Mouse (Mus musculus) telencephalon, adult 2 months (tissue): Measurements from ENCODE around the gene Atf7.
"Not testable (repeated sequence)": the region's sequence is repeated elsewhere in the genome, so short reads cannot be mapped to it uniquely, and the experiment has no call there.

ENCODE experiments used
- DNase-seq: peaks from one replicate; pipeline ENCODE4 v3.0.0-alpha.2; 2011; ENCODE audit warnings: low read depth, low spot score

Atf7 gene

GRCm38 (mm10) chr15:102620765-102621164, 4.5 kb downstream of the Atf7 start:
- no peak for DNase-seq

DNA sequence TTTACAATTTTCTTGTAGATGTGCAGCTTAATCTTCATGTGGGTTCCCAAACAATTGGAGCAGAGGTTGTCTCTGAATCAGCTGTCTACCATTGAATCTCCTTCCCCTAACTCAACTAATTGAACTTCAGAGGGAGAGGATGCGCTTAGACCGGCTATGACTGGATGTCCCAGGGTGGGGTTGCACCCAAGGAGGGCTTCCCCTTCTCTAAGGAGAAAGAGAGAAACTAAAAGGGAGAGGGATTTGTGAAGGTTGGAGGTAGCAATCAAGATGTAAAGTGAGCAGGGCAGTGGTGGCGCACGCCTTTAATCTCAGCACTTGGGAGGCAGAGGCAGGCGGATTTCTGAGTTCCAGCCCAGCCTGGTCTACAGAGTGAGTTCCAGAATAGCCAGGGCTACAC, 5.8 kb downstream of the Atf7 start:
- no peak for DNase-seq

DNA sequence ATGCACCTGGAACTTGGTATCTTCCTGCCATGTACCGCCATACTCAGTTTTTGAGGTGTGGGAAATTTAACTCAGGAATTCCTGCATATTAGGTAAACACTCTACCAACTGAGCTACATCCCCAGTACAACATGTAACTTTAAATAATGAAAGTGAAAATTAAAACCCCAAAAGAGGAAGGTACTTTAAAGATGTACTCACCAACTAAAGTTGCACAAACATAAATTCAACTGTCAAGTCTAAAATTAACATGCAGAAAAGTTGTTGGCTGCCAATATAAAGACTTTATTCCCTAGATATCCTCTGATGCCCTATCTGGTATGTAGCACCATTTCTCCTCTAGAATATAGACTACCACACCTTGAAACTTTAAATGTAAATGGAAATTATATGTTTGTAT, 7.6 kb downstream of the Atf7 start:
- no peak for DNase-seq

GRCm38 (mm10) chr15:102616174-102616573, 9.1 kb downstream of the Atf7 start:
- DNase-seq, result no peak

- no peak for DNase-seq
Observed at GRCm38 (mm10) chr15:102614224-102614623, 11.0 kb downstream of the Atf7 start.

GRCm38 (mm10) chr15:102612966-102613365, 12.3 kb downstream of the Atf7 start:
- no peak for DNase-seq

DNA sequence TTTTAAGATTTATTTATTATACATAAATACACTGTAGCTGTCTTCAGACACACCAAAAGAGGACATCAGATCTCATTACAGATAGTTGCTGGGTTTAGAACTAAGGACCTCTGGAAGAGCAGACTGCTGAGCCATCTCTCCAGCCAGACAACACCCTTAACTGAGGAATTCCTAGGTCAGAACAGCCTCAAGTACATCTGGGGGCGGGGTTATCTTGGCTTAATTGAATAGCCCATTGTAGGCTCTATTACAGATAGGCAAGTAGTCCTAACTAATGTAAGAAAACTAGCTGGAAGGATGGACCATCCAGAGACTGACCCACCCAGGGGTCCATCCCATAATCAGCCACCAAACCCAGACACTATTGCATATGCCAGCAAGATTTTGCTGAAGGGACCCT, 16.7 kb downstream of the Atf7 start:
- not testable (repeated sequence) for DNase-seq

DNA sequence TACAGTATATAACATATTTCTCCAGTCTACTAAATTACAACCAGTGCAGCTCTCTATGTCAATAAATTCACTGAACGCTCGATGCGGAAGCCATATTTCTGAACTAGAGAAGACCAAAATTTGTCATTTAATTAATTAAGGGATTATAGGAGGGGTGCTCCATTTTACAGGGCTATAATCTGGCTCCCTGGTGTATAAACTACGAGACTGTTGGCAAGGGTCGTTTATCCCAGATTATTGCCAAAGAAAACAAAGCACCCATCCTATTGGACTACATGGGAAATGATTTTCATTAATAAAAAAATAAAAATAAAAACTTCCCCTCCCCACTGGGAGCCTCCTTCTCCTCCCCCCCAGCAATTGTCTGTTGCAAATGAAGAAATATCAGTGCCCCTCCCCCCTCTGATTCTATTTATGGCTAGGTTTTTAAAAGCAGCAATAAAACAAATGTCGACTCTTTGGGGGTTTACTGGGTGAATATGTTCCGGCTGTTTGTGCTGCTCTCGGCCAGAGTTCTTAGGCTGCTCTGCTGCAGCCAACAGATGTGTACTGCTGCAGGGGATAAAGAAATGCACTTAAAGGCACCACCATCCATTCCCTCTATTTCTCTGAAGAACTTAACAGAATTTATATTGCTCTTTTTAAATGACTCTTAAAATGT, 31.1 kb downstream of the Atf7 start:
- DNase-seq, result no peak

- DNase-seq, result no peak
Observed at GRCm38 (mm10) chr15:102592674-102593073, 32.6 kb downstream of the Atf7 start.

DNA sequence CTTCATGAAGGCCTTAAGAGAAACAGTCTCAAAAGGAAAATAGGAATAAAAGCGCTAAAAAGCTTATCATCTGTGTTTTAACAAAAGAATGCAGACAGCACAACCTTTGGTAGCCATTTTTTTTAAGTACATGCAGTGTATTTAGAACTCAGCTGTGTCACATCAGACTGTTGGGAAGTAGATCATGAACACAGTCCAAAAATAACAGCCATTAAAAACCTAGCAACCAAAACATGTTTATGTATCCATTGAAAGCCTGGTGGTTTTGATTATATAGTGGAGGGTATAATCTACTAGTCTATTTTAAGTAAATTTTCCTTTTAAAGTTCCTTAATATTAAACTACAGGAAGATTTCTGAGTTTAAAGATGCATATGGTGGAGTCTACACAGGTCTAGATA, 34.7 kb downstream of the Atf7 start:
- DNase-seq, result no peak

DNA sequence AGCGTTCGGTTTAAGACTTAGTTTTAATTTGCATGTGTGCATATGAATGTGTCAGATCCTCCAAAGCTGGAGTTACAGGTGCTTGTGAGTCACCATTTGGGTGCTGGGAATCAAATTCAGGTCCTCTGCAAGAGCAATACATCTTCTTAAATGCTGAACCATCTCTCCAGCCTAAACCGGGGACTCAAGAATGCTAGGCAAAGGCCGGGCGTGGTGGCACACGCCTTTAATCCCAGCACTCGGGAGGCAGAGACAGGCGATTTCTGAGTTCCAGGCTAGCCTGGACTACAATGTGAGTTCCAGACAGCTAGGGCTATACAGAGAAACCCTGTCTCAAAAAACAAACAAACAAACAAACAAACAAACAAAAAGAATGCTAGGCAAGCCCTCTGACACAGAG, 35.4 kb downstream of the Atf7 start:
- DNase-seq, result no peak

DNA sequence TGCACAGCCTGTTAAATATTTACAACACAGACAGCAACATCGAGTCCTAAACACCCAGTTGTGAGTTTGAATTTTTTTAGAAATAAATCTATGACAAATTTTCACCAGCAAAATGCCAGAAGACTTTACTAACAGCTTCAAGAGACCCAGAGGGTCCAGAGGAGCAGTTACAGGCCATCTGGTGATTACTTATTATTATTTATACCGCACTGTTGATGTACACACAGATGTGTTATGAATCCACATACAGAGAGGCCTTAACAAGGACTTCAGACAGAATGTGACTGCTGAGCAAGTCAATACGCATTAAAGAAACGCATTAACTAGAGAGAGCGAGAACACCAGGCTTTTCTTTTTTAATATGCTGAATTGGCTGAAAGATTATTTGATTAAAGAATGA, 39.8 kb downstream of the Atf7 start:
- DNase-seq, result no peak

- DNase-seq, result peak; percentile 77
Observed at GRCm38 (mm10) chr15:102583708-102584383, 41.4 kb downstream of the Atf7 start.

- DNase-seq, result no peak
Observed at GRCm38 (mm10) chr15:102581205-102581604, 44.1 kb downstream of the Atf7 start.

DNA sequence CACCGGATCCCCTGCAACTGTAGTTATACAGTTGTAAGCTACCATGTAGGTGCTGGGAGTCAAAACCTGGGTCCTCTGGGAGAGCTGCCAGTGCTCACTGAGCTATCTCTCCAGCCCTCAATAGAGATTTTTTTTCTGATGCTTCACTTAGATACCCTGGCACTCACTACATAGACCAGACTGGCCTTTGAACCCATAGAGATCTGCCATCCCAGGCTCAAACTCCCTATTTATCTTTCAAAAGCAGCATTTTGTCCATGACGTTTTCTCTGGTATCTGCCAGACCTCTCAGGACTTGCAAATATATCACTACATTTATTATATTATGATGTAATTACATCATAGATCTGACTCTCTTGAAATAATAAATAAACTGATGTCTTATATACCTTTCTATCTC, 46.9 kb downstream of the Atf7 start:
- DNase-seq, result no peak

DNA sequence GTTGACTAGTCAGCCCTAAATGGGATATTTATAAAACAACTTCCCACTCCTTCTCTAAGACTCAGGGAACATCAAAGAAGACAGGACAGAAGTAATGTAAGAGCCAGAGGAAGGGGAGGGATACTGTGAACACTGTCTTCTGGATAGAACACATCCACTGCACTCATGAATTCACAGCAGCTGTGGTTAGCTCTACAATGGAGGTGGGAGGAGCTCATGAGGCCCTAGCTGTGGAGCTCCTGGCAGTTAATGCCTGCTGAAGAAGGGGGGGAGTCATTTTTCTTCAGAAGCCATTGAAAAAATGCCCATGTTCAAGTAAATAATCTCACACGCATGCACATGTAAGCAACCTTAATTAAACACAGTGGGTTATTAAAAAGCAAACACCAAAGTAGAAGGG, 48.3 kb downstream of the Atf7 start:
- DNase-seq, result no peak

DNA sequence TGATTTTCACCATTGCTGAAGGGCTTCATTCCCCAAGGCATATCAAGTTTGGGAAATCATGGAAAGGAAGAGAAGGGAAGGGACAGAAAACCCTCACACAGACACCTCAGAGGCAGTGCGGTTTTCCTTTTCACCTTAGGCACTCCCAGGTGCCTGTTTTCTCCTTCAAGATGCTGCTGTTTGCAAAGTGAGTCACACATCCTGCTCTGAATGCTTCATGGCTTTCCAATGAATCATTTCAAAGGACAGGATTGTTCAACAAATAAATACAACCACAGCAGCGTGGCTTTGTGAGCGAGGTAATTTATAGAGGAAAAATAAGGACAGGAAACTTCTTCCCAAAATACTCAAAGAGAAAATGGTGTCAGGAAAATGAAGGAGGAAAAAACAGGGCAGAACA, 53.2 kb downstream of the Atf7 start:
- DNase-seq, result no peak

DNA sequence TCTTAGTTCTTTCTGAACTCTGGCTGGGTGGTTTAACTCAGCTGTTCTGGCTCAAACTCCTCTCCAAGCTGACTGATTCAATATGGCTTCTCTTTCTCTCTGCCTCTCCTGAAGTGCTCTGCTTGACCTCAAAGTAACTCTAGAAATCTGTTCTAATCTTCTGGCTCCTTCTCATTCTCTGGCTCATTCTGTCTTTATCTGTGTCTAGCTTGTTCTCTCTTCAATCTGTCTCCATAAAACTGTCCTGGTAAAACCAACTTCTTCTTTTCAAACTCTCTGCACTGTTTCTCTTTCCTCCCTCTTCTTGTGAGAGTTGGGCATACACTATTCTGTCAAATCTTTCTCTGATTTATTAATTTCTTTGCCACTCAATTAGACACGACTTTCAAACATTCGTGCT, 57.4 kb downstream of the Atf7 start:
- no peak for DNase-seq

DNA sequence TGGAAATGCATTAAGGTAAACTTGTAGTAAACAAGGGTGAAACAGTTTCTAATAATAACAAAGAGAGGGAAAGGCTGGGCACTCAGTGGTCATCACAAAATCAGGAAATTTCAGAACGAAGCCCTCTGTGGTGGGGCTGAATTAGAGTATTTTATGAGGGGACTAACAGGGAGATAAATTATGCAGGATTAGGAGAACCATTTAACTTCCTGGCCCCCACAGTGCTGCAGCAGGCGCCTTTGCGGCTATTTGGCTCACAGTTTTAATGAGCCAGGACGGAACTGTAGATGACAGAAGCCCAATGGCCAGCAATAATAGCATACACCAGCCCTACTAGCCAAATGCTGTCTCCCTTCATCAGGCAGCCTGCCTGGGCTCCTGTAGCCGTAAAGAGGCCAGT, 61.6 kb downstream of the Atf7 start:
- no peak for DNase-seq

GRCm38 (mm10) chr15:102563061-102563460, 62.2 kb downstream of the Atf7 start:
- no peak for DNase-seq

DNA sequence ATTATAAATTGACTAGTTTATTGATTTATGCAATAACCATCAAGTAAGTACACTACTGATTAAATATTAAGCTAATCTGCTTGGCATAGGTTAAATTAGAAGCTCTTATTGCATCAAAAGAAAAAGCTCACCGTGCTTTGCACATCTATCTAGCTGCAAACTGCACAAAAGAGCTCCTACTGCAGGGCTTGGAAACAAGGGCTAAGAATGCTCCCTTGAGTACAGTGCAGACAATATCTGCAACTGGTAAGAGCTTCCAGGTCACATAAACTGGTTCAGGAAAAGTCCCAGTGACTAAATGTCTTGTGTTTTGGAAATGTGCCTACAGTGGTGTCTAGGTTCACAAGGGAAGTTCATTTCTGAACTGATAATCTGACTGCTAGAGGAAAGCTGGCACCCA, 62.8 kb downstream of the Atf7 start:
- no peak for DNase-seq

DNA sequence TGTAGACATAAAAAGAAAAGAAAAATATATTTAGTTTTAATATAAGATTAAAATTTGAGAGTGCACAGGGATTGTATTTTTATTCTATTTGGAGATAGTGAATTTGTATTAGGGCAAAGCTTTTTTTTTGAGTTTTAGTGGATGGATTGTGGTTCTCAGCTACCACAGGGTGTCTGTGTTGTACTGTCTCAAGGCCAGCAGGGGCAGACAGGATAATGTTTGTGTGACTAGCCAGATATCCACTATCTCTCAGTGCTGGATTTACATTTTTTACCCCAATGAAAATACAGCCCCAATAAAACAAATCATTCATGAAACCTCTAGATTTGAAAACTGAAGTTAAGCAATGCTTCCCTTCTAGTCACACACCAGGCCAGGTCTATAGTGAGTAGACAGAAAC, 67.7 kb downstream of the Atf7 start:
- no peak for DNase-seq

DNA sequence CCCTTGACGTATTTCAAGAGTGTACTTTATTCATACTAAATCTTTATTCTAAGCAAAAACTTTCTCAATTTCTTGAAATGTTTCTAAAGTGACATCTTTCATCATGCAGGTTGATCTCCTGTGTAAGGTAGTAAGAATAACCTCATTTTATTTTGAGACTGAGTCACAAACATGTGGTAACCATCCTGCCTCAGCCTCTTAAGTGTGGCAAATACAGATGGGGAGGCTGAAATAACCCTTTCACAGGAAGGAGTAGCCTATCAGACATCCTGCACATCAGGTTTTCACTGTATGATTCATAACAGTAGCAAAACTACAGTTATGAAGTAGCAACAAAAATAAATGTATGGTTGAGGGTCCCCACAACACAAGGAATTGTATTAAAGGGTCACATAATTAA, 69.7 kb downstream of the Atf7 start:
- no peak for DNase-seq

GRCm38 (mm10) chr15:102552599-102552998, 72.7 kb downstream of the Atf7 start:
- no peak for DNase-seq
